Mouse (Mus musculus) testis, postnatal 10 days (tissue): Measurements from ENCODE around the gene Ccnf.

ENCODE experiments used
- DNase-seq: peaks from one replicate; pipeline ENCODE4 v3.0.0; 2021; ENCODE audit warnings: low spot score

The Ccnf gene

GRCm38 (mm10) chr17:24251320-24252069, at the start of gene Ccnf:
TSS of gene Ccnf (minus strand) at chr17:24251484.
- peak; percentile 92 for DNase-seq

- DNase-seq = no peak
Observed at GRCm38 (mm10) chr17:24300651-24301050, 49.4 kb upstream of the Ccnf start.

GRCm38 (mm10) chr17:24289338-24289737, 38.1 kb upstream of the Ccnf start:
- DNase-seq = no peak

- DNase-seq = no peak
Observed at GRCm38 (mm10) chr17:24288477-24288876, 37.2 kb upstream of the Ccnf start.

GRCm38 (mm10) chr17:24285680-24286079, 34.4 kb upstream of the Ccnf start:
- no peak for DNase-seq

- DNase-seq = no peak
Observed at GRCm38 (mm10) chr17:24283266-24283818, 32.1 kb upstream of the Ccnf start.

- no peak for DNase-seq
Observed at GRCm38 (mm10) chr17:24282637-24283036, 31.4 kb upstream of the Ccnf start.

GRCm38 (mm10) chr17:24279907-24280306, 28.6 kb upstream of the Ccnf start:
- no peak for DNase-seq

GRCm38 (mm10) chr17:24267133-24267532, 15.8 kb upstream of the Ccnf start:
- no peak for DNase-seq

- no peak for DNase-seq
Observed at GRCm38 (mm10) chr17:24264766-24265165, 13.5 kb upstream of the Ccnf start.

- DNase-seq = no peak
Observed at GRCm38 (mm10) chr17:24260516-24260915, 9.2 kb upstream of the Ccnf start.

GRCm38 (mm10) chr17:24259702-24260101, 8.4 kb upstream of the Ccnf start:
- no peak for DNase-seq

- no peak for DNase-seq
Observed at GRCm38 (mm10) chr17:24258981-24259380, 7.7 kb upstream of the Ccnf start.

- no peak for DNase-seq
Observed at GRCm38 (mm10) chr17:24252329-24252728, 1.0 kb upstream of the Ccnf start.

GRCm38 (mm10) chr17:24250988-24251319, 330 bp downstream of the Ccnf start:
- DNase-seq = no peak

- DNase-seq = no peak
Observed at GRCm38 (mm10) chr17:24248641-24249040, 2.6 kb downstream of the Ccnf start.

- DNase-seq = no peak
Observed at GRCm38 (mm10) chr17:24244061-24244460, 7.2 kb downstream of the Ccnf start.

GRCm38 (mm10) chr17:24243311-24243969, 7.8 kb downstream of the Ccnf start:
- peak; percentile 77 for DNase-seq

- DNase-seq = no peak
Observed at GRCm38 (mm10) chr17:24236921-24237320, 14.4 kb downstream of the Ccnf start.

- no peak for DNase-seq
Observed at GRCm38 (mm10) chr17:24236479-24236878, 14.8 kb downstream of the Ccnf start.

GRCm38 (mm10) chr17:24227941-24228340, 23.3 kb downstream of the Ccnf start:
- no peak for DNase-seq

GRCm38 (mm10) chr17:24226721-24227120, 24.6 kb downstream of the Ccnf start:
- DNase-seq = no peak

- DNase-seq = no peak
Observed at GRCm38 (mm10) chr17:24225851-24226250, 25.4 kb downstream of the Ccnf start.
